Mouse (Mus musculus): ENCODE measurements at regions not wholly inside any gene's neighbourhood (a gene's known extent, or its start where the extent isn't known, plus 50 kb on each side); places are given as distances from the start of the nearest gene placed in this dataset.
"Not testable (repeated sequence)": the region's sequence is repeated elsewhere in the genome, so short reads cannot be mapped to it uniquely, and the experiment has no call there.

DNA sequence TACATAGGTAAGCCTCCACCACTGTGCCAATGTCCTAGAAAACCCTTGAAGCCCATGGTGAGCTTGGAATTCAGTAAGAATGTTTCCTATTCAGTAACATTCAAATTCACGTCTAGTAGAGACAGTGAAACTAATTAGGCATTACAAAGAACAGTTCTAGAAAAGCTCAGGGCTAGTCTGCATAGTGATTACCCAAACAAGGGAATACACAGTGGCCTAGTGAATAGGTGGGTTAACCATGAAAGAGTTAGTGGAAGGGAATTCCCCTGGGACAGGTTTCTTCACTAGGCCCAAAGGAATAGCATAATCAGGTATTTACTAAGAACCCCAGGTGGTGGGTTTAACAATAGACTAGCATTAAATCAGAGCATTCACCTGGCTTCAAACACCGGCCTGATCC, 436.7 kb upstream of the Kif18a start:
- not testable (repeated sequence) for ATAC-seq (ENCODE audit: insufficient read depth, low FRiP score); H3K27me3 ChIP-seq (ENCODE audit: control insufficient read depth, insufficient read depth, low read length); H3K4me3 ChIP-seq (replicated peaks; ENCODE audit: low read length); H3K27ac ChIP-seq (ENCODE audit: low read length); H3K9me3 ChIP-seq (replicated peaks; ENCODE audit: control insufficient read depth, low read length); H3K9ac ChIP-seq (ENCODE audit: low read length); H3K4me2 ChIP-seq (ENCODE audit: low read depth, low read length); H3K4me1 ChIP-seq (ENCODE audit: control insufficient read depth, insufficient read depth, low read length); H3K36me3 ChIP-seq (ENCODE audit: control insufficient read depth, insufficient read depth, low read length)
- WGBS: 74% methylated on average over 2 of the region's 2 CpGs

DNA sequence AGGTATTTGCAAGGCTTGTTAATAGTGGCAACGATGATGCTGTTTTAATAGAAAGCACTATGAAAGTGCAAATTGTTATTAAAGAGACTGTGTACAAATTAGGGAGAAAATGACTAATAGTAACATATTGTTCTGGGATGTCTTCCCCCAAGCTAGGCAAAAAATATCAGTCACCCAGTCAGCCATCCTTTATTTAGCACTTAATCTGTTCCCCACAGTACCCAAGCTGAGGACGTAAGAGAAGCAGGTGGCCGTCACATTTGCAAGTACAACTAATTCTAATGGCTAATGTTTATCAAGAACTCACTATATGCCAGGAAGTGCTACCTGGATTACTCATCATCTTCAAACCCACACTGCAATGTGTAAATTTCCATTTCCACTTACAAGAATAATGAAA, 432.5 kb upstream of the Kif18a start:
- Histone ChIP-seq H3K9ac (ENCODE audit: low read length) (no peak overlapping the region), H3K4me1 (ENCODE audit: control insufficient read depth, insufficient read depth, low read length) (no peaks in the 10 kb centered on the region), H3K4me2 (ENCODE audit: low read depth, low read length) (no peak overlapping the region), H3K9me3 (replicated peaks; ENCODE audit: control insufficient read depth, low read length) (no peaks in the 10 kb centered on the region), H3K27ac (ENCODE audit: low read length) (no peak overlapping the region), H3K36me3 (ENCODE audit: control insufficient read depth, insufficient read depth, low read length) (no peaks in the 10 kb centered on the region), H3K4me3 (replicated peaks; ENCODE audit: low read length) (no peak overlapping the region), H3K27me3 (ENCODE audit: control insufficient read depth, insufficient read depth, low read length) (no peaks in the 10 kb centered on the region)
- ATAC-seq (ENCODE audit: insufficient read depth, low FRiP score): no peak
- WGBS: 80% methylated on average over 3 of the region's 3 CpGs

DNA sequence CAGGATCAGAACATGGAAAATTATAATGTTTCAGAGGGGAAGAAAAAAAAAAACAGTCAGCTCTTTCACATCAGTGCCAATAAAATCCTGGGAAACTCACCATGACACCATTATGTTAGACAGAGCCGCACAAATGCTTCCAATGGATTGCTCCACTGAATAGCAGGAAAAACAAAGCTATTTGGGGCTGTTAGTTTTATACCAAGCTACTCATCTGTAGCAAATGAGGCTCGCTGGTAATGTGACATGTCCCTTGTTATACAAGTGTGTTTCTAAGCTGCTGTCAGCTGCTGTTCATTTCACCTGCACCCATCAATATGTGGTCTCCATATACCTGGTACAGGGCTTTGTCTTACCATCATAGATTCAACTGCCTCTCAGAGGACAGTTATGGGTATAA, 426.1 kb upstream of the Kif18a start:
- Histone ChIP-seq H3K27ac (ENCODE audit: low read length) (no peak overlapping the region), H3K4me1 (ENCODE audit: control insufficient read depth, insufficient read depth, low read length) (no peaks in the 10 kb centered on the region), H3K36me3 (ENCODE audit: control insufficient read depth, insufficient read depth, low read length) (no peaks in the 10 kb centered on the region), H3K9me3 (replicated peaks; ENCODE audit: control insufficient read depth, low read length) (no peaks in the 10 kb centered on the region), H3K4me3 (replicated peaks; ENCODE audit: low read length) (no peak overlapping the region), H3K4me2 (ENCODE audit: low read depth, low read length) (no peak overlapping the region), H3K27me3 (ENCODE audit: control insufficient read depth, insufficient read depth, low read length) (no peaks in the 10 kb centered on the region), H3K9ac (ENCODE audit: low read length) (no peak overlapping the region)
- no peak for ATAC-seq (ENCODE audit: insufficient read depth, low FRiP score)
- 79% methylated on average over 2 of the region's 2 CpGs for WGBS

DNA sequence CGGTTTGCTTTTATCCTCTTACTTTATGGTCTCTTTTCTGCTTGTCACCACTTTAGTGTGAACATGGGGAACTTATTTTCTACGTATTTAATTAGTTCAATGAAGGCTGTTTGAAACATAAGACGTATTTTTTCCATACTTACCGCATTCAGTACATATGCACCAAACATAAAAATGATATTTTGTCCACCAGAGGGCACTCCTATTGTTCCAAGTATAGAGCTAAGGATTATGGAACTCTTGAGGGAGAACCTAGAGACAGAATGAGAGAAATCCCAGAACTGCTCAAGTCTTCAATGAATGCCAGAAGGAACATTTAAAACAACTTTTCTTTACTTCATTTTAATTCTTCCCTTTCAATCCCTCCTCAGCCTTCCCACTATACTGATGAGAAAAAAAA, 403.4 kb upstream of the Kif18a start:
- Histone ChIP-seq H3K27ac (ENCODE audit: low read length) (no peak overlapping the region), H3K9me3 (replicated peaks; ENCODE audit: control insufficient read depth, low read length) (no peaks in the 10 kb centered on the region), H3K4me2 (ENCODE audit: low read depth, low read length) (no peak overlapping the region), H3K4me3 (replicated peaks; ENCODE audit: low read length) (no peak overlapping the region), H3K27me3 (ENCODE audit: control insufficient read depth, insufficient read depth, low read length) (no peaks in the 10 kb centered on the region), H3K36me3 (ENCODE audit: control insufficient read depth, insufficient read depth, low read length) (no peaks in the 10 kb centered on the region), H3K4me1 (ENCODE audit: control insufficient read depth, insufficient read depth, low read length) (no peaks in the 10 kb centered on the region), H3K9ac (ENCODE audit: low read length) (no peak overlapping the region)
- ATAC-seq (ENCODE audit: insufficient read depth, low FRiP score): no peak
- WGBS: 69% methylated on average over 4 of the region's 4 CpGs

DNA sequence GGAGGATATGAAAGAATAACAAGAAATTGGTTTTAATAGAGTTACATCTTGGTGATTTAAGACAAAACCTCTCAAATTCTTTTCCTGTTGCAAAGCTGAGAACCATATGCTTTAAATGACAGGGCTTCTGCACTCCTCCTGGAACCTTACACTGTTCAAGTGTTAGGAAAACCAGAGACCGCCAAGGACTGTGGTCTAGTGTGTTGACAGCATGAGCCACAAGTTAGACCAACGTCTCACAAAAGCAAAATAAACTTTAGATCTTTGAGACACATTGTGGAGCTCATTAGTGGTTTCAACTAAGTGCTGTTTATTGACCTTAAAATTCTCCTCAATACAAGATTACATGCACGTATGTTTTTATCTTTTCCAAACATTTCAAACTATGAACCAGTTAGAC, 402.9 kb upstream of the Kif18a start:
- Histone ChIP-seq H3K9ac (ENCODE audit: low read length) (no peak overlapping the region), H3K4me1 (ENCODE audit: control insufficient read depth, insufficient read depth, low read length) (no peaks in the 10 kb centered on the region), H3K9me3 (replicated peaks; ENCODE audit: control insufficient read depth, low read length) (no peaks in the 10 kb centered on the region), H3K27me3 (ENCODE audit: control insufficient read depth, insufficient read depth, low read length) (no peaks in the 10 kb centered on the region), H3K4me2 (ENCODE audit: low read depth, low read length) (no peak overlapping the region), H3K27ac (ENCODE audit: low read length) (no peak overlapping the region), H3K36me3 (ENCODE audit: control insufficient read depth, insufficient read depth, low read length) (no peaks in the 10 kb centered on the region), H3K4me3 (replicated peaks; ENCODE audit: low read length) (no peak overlapping the region)
- WGBS: 50% methylated on average over 3 of the region's 3 CpGs
- no peak for ATAC-seq (ENCODE audit: insufficient read depth, low FRiP score)

DNA sequence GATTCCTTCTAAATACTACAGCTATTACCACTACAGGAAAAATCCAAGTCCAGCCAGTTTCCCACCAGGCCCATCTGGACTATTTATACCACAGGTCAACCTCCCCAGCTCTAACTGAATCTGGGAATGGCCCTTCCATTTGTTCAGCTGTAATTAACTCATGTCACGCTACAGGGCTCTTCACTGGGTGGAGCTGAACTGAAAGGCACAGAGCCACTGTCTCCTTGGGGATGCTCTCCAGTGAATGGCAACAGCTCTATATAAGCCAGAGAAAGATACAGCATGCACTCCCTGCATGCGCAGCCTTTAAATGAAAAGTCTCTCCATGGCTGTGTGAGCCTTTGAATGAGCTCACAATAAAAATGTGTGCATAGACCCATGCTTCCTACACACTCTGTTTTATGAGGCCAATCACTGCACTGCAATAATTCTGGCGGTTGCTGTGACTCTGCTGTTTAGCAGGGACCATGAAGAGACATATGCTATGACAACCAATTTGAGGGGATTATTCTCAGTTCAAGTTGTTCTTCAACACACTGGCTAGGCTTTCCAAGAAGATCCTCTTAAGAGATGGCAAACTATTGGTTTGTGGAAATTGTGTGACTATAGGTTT, 376.3 kb upstream of the Kif18a start:
- no peak for ATAC-seq (ENCODE audit: insufficient read depth, low FRiP score)
- WGBS: 82% methylated on average over 3 of the region's 3 CpGs
- no peaks in the 10 kb centered on the region for H3K36me3 ChIP-seq (ENCODE audit: control insufficient read depth, insufficient read depth, low read length)
- no peaks in the 10 kb centered on the region for H3K27me3 ChIP-seq (ENCODE audit: control insufficient read depth, insufficient read depth, low read length)
- H3K9ac ChIP-seq (ENCODE audit: low read length): no peak overlapping the region
- H3K9me3 ChIP-seq (replicated peaks; ENCODE audit: control insufficient read depth, low read length): no peaks in the 10 kb centered on the region
- H3K4me3 ChIP-seq (replicated peaks; ENCODE audit: low read length): no peak overlapping the region
- no peaks in the 10 kb centered on the region for H3K4me1 ChIP-seq (ENCODE audit: control insufficient read depth, insufficient read depth, low read length)
- H3K4me2 ChIP-seq (ENCODE audit: low read depth, low read length): no peak overlapping the region
- no peak overlapping the region for H3K27ac ChIP-seq (ENCODE audit: low read length)

DNA sequence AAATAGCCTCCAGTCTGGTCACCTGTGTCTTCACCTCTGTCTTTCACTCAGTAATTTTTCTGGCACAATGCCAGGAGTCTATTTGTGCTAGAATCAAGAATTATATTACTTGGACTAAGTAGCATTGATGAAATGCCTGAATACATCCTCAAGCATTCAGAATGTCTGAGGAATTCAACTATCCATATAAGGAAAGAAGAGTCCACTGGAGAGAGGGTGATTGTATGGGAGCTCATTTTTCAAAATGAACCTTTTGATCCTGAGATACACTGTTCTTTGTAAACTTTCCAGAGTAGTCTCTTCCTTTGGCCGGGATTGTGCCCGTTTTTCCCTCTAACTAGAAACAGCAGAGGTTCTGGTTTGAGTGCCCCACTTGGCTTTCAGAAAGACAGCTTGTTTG, 367.0 kb upstream of the Kif18a start:
- H3K36me3 ChIP-seq (ENCODE audit: control insufficient read depth, insufficient read depth, low read length): no peaks in the 10 kb centered on the region
- H3K9ac ChIP-seq (ENCODE audit: low read length): no peak overlapping the region
- H3K9me3 ChIP-seq (replicated peaks; ENCODE audit: control insufficient read depth, low read length): no peaks in the 10 kb centered on the region
- no peak overlapping the region for H3K4me2 ChIP-seq (ENCODE audit: low read depth, low read length)
- H3K4me1 ChIP-seq (ENCODE audit: control insufficient read depth, insufficient read depth, low read length): peaks cover 4% of the 10 kb centered on the region; the same call in 1 of the 2 replicates
- ATAC-seq (ENCODE audit: insufficient read depth, low FRiP score): no peak; the same call in 1 of the 2 replicates
- H3K27me3 ChIP-seq (ENCODE audit: control insufficient read depth, insufficient read depth, low read length): no peaks in the 10 kb centered on the region
- WGBS: 13% methylated on average over 2 of the region's 2 CpGs
- H3K27ac ChIP-seq (ENCODE audit: low read length): peak overlapping the region; percentile 70
- no peak overlapping the region for H3K4me3 ChIP-seq (replicated peaks; ENCODE audit: low read length)

DNA sequence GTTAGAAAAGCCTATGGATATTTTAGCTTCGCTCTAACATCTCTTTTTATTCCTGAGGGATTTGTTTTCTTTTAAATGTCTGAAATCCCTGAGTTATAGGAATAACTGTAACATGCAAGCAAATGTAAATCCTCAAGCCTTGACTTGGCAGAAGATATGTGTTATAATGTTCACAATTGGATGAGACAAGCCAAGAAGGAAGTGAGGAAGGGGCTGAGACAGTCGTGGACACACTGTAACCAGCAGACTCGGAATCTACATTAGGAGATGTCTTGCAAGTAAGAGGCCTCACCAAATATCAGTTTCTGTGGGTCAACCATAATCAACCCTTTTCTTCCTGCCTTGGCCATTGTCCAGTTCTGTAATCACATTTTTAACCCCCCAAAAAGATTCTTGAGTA, 366.6 kb upstream of the Kif18a start:
- H3K27ac ChIP-seq (ENCODE audit: low read length): no peak overlapping the region
- no peaks in the 10 kb centered on the region for H3K9me3 ChIP-seq (replicated peaks; ENCODE audit: control insufficient read depth, low read length)
- H3K4me2 ChIP-seq (ENCODE audit: low read depth, low read length): no peak overlapping the region
- H3K4me1 ChIP-seq (ENCODE audit: control insufficient read depth, insufficient read depth, low read length): peaks cover 4% of the 10 kb centered on the region; the same call in 1 of the 2 replicates
- no peak overlapping the region for H3K9ac ChIP-seq (ENCODE audit: low read length)
- no peak overlapping the region for H3K4me3 ChIP-seq (replicated peaks; ENCODE audit: low read length)
- 35% methylated on average over 3 of the region's 3 CpGs for WGBS
- ATAC-seq (ENCODE audit: insufficient read depth, low FRiP score): no peak
- no peaks in the 10 kb centered on the region for H3K27me3 ChIP-seq (ENCODE audit: control insufficient read depth, insufficient read depth, low read length)
- no peaks in the 10 kb centered on the region for H3K36me3 ChIP-seq (ENCODE audit: control insufficient read depth, insufficient read depth, low read length)

DNA sequence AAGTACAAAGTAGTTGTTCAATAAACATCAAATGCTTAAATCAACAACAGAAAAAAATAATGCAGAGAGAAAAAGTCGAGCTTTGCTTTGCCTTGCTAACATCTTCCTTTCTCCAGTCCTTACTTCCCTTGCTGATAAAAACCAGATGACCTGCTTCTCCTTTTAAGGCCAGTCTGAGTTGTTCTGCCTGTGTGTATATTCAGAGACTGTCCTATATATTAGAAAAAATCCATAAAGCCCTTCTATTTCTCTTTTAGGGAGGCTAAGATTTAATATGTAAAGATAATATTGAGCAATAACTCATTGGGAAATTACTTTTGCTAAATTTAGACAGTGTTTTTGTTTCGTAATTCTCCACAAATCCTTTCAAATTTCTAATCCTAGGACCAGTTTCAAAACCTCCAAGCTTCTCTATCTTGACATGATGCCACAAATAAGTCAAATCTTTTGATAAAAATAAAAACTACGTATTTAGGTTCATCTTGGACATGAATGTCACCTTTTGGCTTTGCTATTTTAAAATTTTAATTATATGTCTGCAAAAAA, 361.0 kb upstream of the Kif18a start:
- H3K4me1 ChIP-seq (ENCODE audit: control insufficient read depth, insufficient read depth, low read length): 0 out of 2 replicates have a peak, but pooled peaks cover 3% of the 10 kb centered on the region
- H3K36me3 ChIP-seq (ENCODE audit: control insufficient read depth, insufficient read depth, low read length): no peaks in the 10 kb centered on the region
- no peak overlapping the region for H3K4me3 ChIP-seq (replicated peaks; ENCODE audit: low read length)
- no peak for ATAC-seq (ENCODE audit: insufficient read depth, low FRiP score)
- no peaks in the 10 kb centered on the region for H3K9me3 ChIP-seq (replicated peaks; ENCODE audit: control insufficient read depth, low read length)
- no peak overlapping the region for H3K9ac ChIP-seq (ENCODE audit: low read length)
- no peaks in the 10 kb centered on the region for H3K27me3 ChIP-seq (ENCODE audit: control insufficient read depth, insufficient read depth, low read length)
- H3K27ac ChIP-seq (ENCODE audit: low read length): no peak overlapping the region
- WGBS: 55% methylated on average over 3 of the region's 3 CpGs
- no peak overlapping the region for H3K4me2 ChIP-seq (ENCODE audit: low read depth, low read length)

All from stomach, embryonic 16.5 days (tissue).